Mouse (Mus musculus): Measurements from ENCODE around the gene Islr. TPM values are rescaled to one million over a fixed set of nuclear protein-coding genes. Genes with fewer than 3 reads are reported as not detected.

The Islr gene
- total and polyA plus RNA-seq, 3 experiments: 0.22 TPM; not detected in 2

- H3K4me3 ChIP-seq (ENCODE audit: low read depth, low read length): no peak overlapping the region
- no peaks in the 10 kb centered on the region for H3K9me3 ChIP-seq (replicated peaks)
- no peak for ATAC-seq (ENCODE audit: extremely low read depth, insufficient number of reproducible peaks, low FRiP score, poor library complexity, severe bottlenecking)
- DNase-seq (ENCODE audit: low spot score): no peak
- H3K27me3 ChIP-seq (ENCODE audit: insufficient read depth, low read length): peaks cover 7% of the 10 kb centered on the region; the same call in 1 of the 2 replicates
- no peaks in the 10 kb centered on the region for H3K4me1 ChIP-seq (ENCODE audit: insufficient read depth, low read depth, low read length)
- TF ChIP-seq GATA2 (IDR thresholded peaks at IDR 0.05; ENCODE audit: borderline replicate concordance, low read depth, low read length) (no peak), POLR2AphosphoS5 (IDR thresholded peaks at IDR 0.05; ENCODE audit: insufficient replicate concordance, low read depth, low read length) (no peak), TAL1 (conservative IDR thresholded peaks at IDR 0.05; ENCODE audit: low read depth, low read length) (no peak), CTCF (IDR thresholded peaks at IDR 0.05; ENCODE audit: low read depth, low read length) (no peak)
- H3K36me3 ChIP-seq (replicated peaks): no peaks in the 10 kb centered on the region
Observed at GRCm38 (mm10) chr9:58125811-58126210, 78.3 kb downstream of the Islr start.

GRCm38 (mm10) chr9:58125085-58125484, 79.0 kb downstream of the Islr start:
- ATAC-seq (ENCODE audit: extremely low read depth, insufficient number of reproducible peaks, low FRiP score, poor library complexity, severe bottlenecking) (no peak), DNase-seq (ENCODE audit: low spot score) (no peak)
- Histone ChIP-seq H3K27me3 (ENCODE audit: insufficient read depth, low read length) (peaks cover 10% of the 10 kb centered on the region; the same call in 1 of the 2 replicates), H3K36me3 (replicated peaks) (no peaks in the 10 kb centered on the region), H3K4me1 (ENCODE audit: insufficient read depth, low read depth, low read length) (no peaks in the 10 kb centered on the region), H3K4me3 (ENCODE audit: low read depth, low read length) (no peak overlapping the region), H3K9me3 (replicated peaks) (no peaks in the 10 kb centered on the region)
- TF ChIP-seq GATA2 (IDR thresholded peaks at IDR 0.05; ENCODE audit: borderline replicate concordance, low read depth, low read length): no peak
- no peak for TF ChIP-seq CTCF (IDR thresholded peaks at IDR 0.05; ENCODE audit: low read depth, low read length)
- TF ChIP-seq POLR2AphosphoS5 (IDR thresholded peaks at IDR 0.05; ENCODE audit: insufficient replicate concordance, low read depth, low read length): no peak
- no peak for TF ChIP-seq TAL1 (conservative IDR thresholded peaks at IDR 0.05; ENCODE audit: low read depth, low read length)
- TF ChIP-seq GATA1 (IDR thresholded peaks at IDR 0.05; ENCODE audit: borderline replicate concordance, low read length): no peak

- DNase-seq (ENCODE audit: low spot score) (no peak), ATAC-seq (ENCODE audit: extremely low read depth, insufficient number of reproducible peaks, low FRiP score, poor library complexity, severe bottlenecking) (no peak)
- Histone ChIP-seq H3K36me3 (replicated peaks) (no peaks in the 10 kb centered on the region), H3K4me1 (ENCODE audit: insufficient read depth, low read depth, low read length) (no peaks in the 10 kb centered on the region), H3K27me3 (ENCODE audit: insufficient read depth, low read length) (peaks cover 34% of the 10 kb centered on the region), H3K9me3 (replicated peaks) (no peaks in the 10 kb centered on the region), H3K4me3 (ENCODE audit: low read depth, low read length) (no peak within 1 kb of the TSS)
- no peak for TF ChIP-seq POLR2AphosphoS5 (IDR thresholded peaks at IDR 0.05; ENCODE audit: insufficient replicate concordance, low read depth, low read length)
- TF ChIP-seq GATA2 (IDR thresholded peaks at IDR 0.05; ENCODE audit: borderline replicate concordance, low read depth, low read length): no peak
- TF ChIP-seq TAL1 (conservative IDR thresholded peaks at IDR 0.05; ENCODE audit: low read depth, low read length): no peak
- TF ChIP-seq GATA1 (IDR thresholded peaks at IDR 0.05; ENCODE audit: borderline replicate concordance, low read length): no peak
- no peak for TF ChIP-seq CTCF (IDR thresholded peaks at IDR 0.05; ENCODE audit: low read depth, low read length)
Observed at GRCm38 (mm10) chr9:58118671-58119070, 85.4 kb downstream of the Islr start, which contains the start of gene Ccdc33. Gene Ccdc33, minus strand, starts transcription at chr9:58118823.

- no peaks in the 10 kb centered on the region for H3K9me3 ChIP-seq (replicated peaks)
- no peak overlapping the region for H3K4me3 ChIP-seq (ENCODE audit: low read depth, low read length)
- no peak for TF ChIP-seq GATA1 (IDR thresholded peaks at IDR 0.05; ENCODE audit: borderline replicate concordance, low read length)
- peaks cover 43% of the 10 kb centered on the region for H3K27me3 ChIP-seq (ENCODE audit: insufficient read depth, low read length)
- DNase-seq (ENCODE audit: low spot score) (no peak), ATAC-seq (ENCODE audit: extremely low read depth, insufficient number of reproducible peaks, low FRiP score, poor library complexity, severe bottlenecking) (no peak)
- no peaks in the 10 kb centered on the region for H3K36me3 ChIP-seq (replicated peaks)
- no peaks in the 10 kb centered on the region for H3K4me1 ChIP-seq (ENCODE audit: insufficient read depth, low read depth, low read length)
Observed at GRCm38 (mm10) chr9:58116024-58116651, 88.0 kb downstream of the Islr start.

GRCm38 (mm10) chr9:58115297-58115925, 88.7 kb downstream of the Islr start:
- H3K27me3 ChIP-seq (ENCODE audit: insufficient read depth, low read length): peaks cover 45% of the 10 kb centered on the region
- DNase-seq (ENCODE audit: low spot score) (no peak), ATAC-seq (ENCODE audit: extremely low read depth, insufficient number of reproducible peaks, low FRiP score, poor library complexity, severe bottlenecking) (no peak)

GRCm38 (mm10) chr9:58114019-58114418, 90.1 kb downstream of the Islr start:
- TF ChIP-seq CTCF (IDR thresholded peaks at IDR 0.05; ENCODE audit: low read depth, low read length) (no peak), TAL1 (conservative IDR thresholded peaks at IDR 0.05; ENCODE audit: low read depth, low read length) (no peak), POLR2AphosphoS5 (IDR thresholded peaks at IDR 0.05; ENCODE audit: insufficient replicate concordance, low read depth, low read length) (no peak), GATA2 (IDR thresholded peaks at IDR 0.05; ENCODE audit: borderline replicate concordance, low read depth, low read length) (no peak), GATA1 (IDR thresholded peaks at IDR 0.05; ENCODE audit: borderline replicate concordance, low read length) (no peak)
- DNase-seq (ENCODE audit: low spot score) (no peak), ATAC-seq (ENCODE audit: extremely low read depth, insufficient number of reproducible peaks, low FRiP score, poor library complexity, severe bottlenecking) (no peak)
- Histone ChIP-seq H3K36me3 (replicated peaks) (no peaks in the 10 kb centered on the region), H3K9me3 (replicated peaks) (no peaks in the 10 kb centered on the region), H3K27me3 (ENCODE audit: insufficient read depth, low read length) (peaks cover 49% of the 10 kb centered on the region), H3K4me1 (ENCODE audit: insufficient read depth, low read depth, low read length) (no peaks in the 10 kb centered on the region), H3K4me3 (ENCODE audit: low read depth, low read length) (no peak overlapping the region)

More at GRCm38 (mm10) chr9:58115297-58115925, 88.7 kb downstream of the Islr start:
- Histone ChIP-seq H3K36me3 (replicated peaks) (no peaks in the 10 kb centered on the region), H3K9me3 (replicated peaks) (no peaks in the 10 kb centered on the region), H3K4me3 (ENCODE audit: low read depth, low read length) (no peak overlapping the region), H3K4me1 (ENCODE audit: insufficient read depth, low read depth, low read length) (no peaks in the 10 kb centered on the region)
- TF ChIP-seq CTCF (IDR thresholded peaks at IDR 0.05; ENCODE audit: low read depth, low read length) (no peak), GATA2 (IDR thresholded peaks at IDR 0.05; ENCODE audit: borderline replicate concordance, low read depth, low read length) (no peak)
